Mouse (Mus musculus): ENCODE data around the gene Ndufv3. TPM values are rescaled to one million over a fixed set of nuclear protein-coding genes. Genes with fewer than 3 reads are reported as not detected.
A peak's percentile ranks its signal among the peaks of the same experiment; 100 is the strongest.

The Ndufv3 gene
- polyA plus RNA-seq, 2 experiments, result 103 to 277 TPM

DNA sequence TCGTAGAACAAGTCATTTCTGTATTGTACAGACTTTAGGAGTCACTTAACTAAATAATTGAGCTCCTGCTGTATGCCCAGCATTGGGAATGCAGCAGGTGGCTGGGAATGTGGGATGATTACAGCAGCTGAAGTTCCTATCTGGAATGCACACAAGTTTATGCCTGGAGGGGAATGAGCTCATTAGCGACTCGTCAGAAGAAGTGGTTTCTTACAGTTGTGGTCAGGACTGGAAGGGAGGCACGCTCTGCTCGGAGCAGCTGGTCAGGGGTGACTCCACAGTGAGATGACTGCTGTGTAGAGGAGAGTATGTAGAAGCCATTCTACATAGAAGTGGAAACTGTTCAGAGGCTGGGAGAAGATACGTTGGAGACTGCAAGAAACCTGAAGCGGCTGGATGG, 54.7 kb downstream of the Ndufv3 start:
- Histone ChIP-seq H3K27ac (replicated peaks; ENCODE audit: low read depth, low read length) (no peak overlapping the region), H3K4me2 (replicated peaks; ENCODE audit: low read depth, low read length, severe bottlenecking) (no peak overlapping the region), H3K4me1 (ENCODE audit: control insufficient read depth, insufficient read depth, low read length) (no peaks in the 10 kb centered on the region), H3K27me3 (ENCODE audit: control insufficient read depth, insufficient read depth, low read length) (no peaks in the 10 kb centered on the region), H3K9me3 (ENCODE audit: control insufficient read depth, low read length) (no peaks in the 10 kb centered on the region), H3K36me3 (ENCODE audit: control insufficient read depth, insufficient read depth, low read length) (no peaks in the 10 kb centered on the region), H3K9ac (ENCODE audit: low read depth, low read length, severe bottlenecking) (no peak overlapping the region), H3K4me3 (replicated peaks; ENCODE audit: low read length) (no peak overlapping the region)
- DNase-seq (ENCODE audit: low spot score) (peak; percentile 21), ATAC-seq (ENCODE audit: low FRiP score, low read depth) (peak; percentile 47; the same call in 1 of the 2 replicates)
- WGBS, result 55% methylated on average over 7 of the region's 7 CpGs
- no peak for TF ChIP-seq POLR2A (IDR thresholded peaks at IDR 0.05; ENCODE audit: borderline replicate concordance, extremely low read depth, insufficient read depth, insufficient read length)

- Histone ChIP-seq H3K4me3 (replicated peaks; ENCODE audit: low read length) (no peak overlapping the region), H3K4me1 (ENCODE audit: control insufficient read depth, insufficient read depth, low read length) (peaks cover 7% of the 10 kb centered on the region; the same call in 1 of the 2 replicates), H3K9me3 (ENCODE audit: control insufficient read depth, low read length) (no peaks in the 10 kb centered on the region), H3K9ac (ENCODE audit: low read depth, low read length, severe bottlenecking) (no peak overlapping the region), H3K4me2 (replicated peaks; ENCODE audit: low read depth, low read length, severe bottlenecking) (no peak overlapping the region), H3K27me3 (ENCODE audit: control insufficient read depth, insufficient read depth, low read length) (no peaks in the 10 kb centered on the region), H3K36me3 (ENCODE audit: control insufficient read depth, insufficient read depth, low read length) (no peaks in the 10 kb centered on the region), H3K27ac (replicated peaks; ENCODE audit: low read depth, low read length) (no peak overlapping the region)
- no peak for DNase-seq (ENCODE audit: low spot score)
- WGBS, result 82% methylated on average over 10 of the region's 10 CpGs
- no peak for TF ChIP-seq POLR2A (IDR thresholded peaks at IDR 0.05; ENCODE audit: borderline replicate concordance, extremely low read depth, insufficient read depth, insufficient read length)
- ATAC-seq (ENCODE audit: low FRiP score, low read depth), result no peak
Measured at GRCm38 (mm10) chr17:31576394-31577175, 56.7 kb downstream of the Ndufv3 start.

DNA sequence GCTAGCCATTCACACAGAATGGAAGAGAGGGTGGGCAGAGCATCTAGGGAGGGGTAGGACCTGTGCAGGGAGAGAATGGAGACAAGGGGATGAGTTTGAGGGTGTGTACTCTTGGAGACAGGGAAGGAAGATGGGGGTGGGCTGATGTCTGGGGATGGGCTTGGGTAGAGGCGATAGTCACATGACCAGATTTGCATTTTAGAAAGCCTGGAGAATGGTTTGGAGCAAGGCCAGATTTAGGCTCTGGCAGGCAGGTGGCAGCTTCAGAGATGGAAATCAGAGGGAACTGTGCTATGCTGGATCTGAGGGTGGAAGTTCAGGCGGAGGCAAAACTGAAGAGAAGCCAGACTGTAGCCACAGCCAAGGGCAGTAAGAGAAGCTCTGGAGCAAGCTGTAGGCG, 60.4 kb downstream of the Ndufv3 start:
- Histone ChIP-seq H3K27ac (replicated peaks; ENCODE audit: low read depth, low read length) (no peak overlapping the region), H3K4me1 (ENCODE audit: control insufficient read depth, insufficient read depth, low read length) (peaks cover 13% of the 10 kb centered on the region; the same call in 1 of the 2 replicates), H3K4me2 (replicated peaks; ENCODE audit: low read depth, low read length, severe bottlenecking) (no peak overlapping the region), H3K4me3 (replicated peaks; ENCODE audit: low read length) (no peak overlapping the region), H3K27me3 (ENCODE audit: control insufficient read depth, insufficient read depth, low read length) (no peaks in the 10 kb centered on the region), H3K9ac (ENCODE audit: low read depth, low read length, severe bottlenecking) (no peak overlapping the region), H3K9me3 (ENCODE audit: control insufficient read depth, low read length) (no peaks in the 10 kb centered on the region), H3K36me3 (ENCODE audit: control insufficient read depth, insufficient read depth, low read length) (peaks cover 7% of the 10 kb centered on the region)
- WGBS, result 56% methylated on average over 3 of the region's 3 CpGs
- TF ChIP-seq POLR2A (IDR thresholded peaks at IDR 0.05; ENCODE audit: borderline replicate concordance, extremely low read depth, insufficient read depth, insufficient read length), result no peak
- DNase-seq (ENCODE audit: low spot score) (no peak), ATAC-seq (ENCODE audit: low FRiP score, low read depth) (no peak)

Small RNA genes lying within 50 kb of the gene (microRNA-seq; reads per million reads assigned to microRNA genes)
- not detected for gene Gm24970

Other genes with a start within 250 kb of the Ndufv3 start
- 0.13 and 0.33 TPM in 2 replicates for gene Rsph1, start 242.7 kb upstream of the Ndufv3 start, polyA plus RNA-seq (2012; rRNA removed)
- gene Rsph1, start 242.7 kb upstream of the Ndufv3 start, polyA plus RNA-seq (2014; fragmentation: Nextera tagmentation; extraction: Ambion mirVana), result 0.18 and 0.51 TPM in 2 replicates
- gene Slc37a1, start 233.3 kb upstream of the Ndufv3 start, polyA plus RNA-seq (2012; rRNA removed), result 1.8 and 2.4 TPM in 2 replicates
- 1.5 and 1.6 TPM in 2 replicates for gene Slc37a1, start 233.3 kb upstream of the Ndufv3 start, polyA plus RNA-seq (2014; fragmentation: Nextera tagmentation; extraction: Ambion mirVana)
- 47.3 and 77.7 TPM in 2 replicates for gene Pde9a, start 133.9 kb upstream of the Ndufv3 start, polyA plus RNA-seq (2012; rRNA removed)
- gene Pde9a, start 133.9 kb upstream of the Ndufv3 start, polyA plus RNA-seq (2014; fragmentation: Nextera tagmentation; extraction: Ambion mirVana), result 27.2 and 33.5 TPM in 2 replicates
- gene Wdr4, start 135 bp upstream of the Ndufv3 start, polyA plus RNA-seq (2012; rRNA removed), result 45.0 and 52.6 TPM in 2 replicates
- 29.6 and 31.5 TPM in 2 replicates for gene Wdr4, start 135 bp upstream of the Ndufv3 start, polyA plus RNA-seq (2014; fragmentation: Nextera tagmentation; extraction: Ambion mirVana)
- 30.1 and 34.6 TPM in 2 replicates for gene Pknox1, start 44.6 kb downstream of the Ndufv3 start, polyA plus RNA-seq (2012; rRNA removed)
- gene Pknox1, start 44.6 kb downstream of the Ndufv3 start, polyA plus RNA-seq (2014; fragmentation: Nextera tagmentation; extraction: Ambion mirVana), result 35.8 and 39.4 TPM in 2 replicates
- gene Cbs, start 117.1 kb downstream of the Ndufv3 start, polyA plus RNA-seq (2012; rRNA removed), result 4.7 and 4.8 TPM in 2 replicates
- 3.9 and 4.6 TPM in 2 replicates for gene Cbs, start 117.1 kb downstream of the Ndufv3 start, polyA plus RNA-seq (2014; fragmentation: Nextera tagmentation; extraction: Ambion mirVana)
- gene U2af1, start 138.8 kb downstream of the Ndufv3 start, polyA plus RNA-seq (2012; rRNA removed), result 248 and 345 TPM in 2 replicates
- 151 and 167 TPM in 2 replicates for gene U2af1, start 138.8 kb downstream of the Ndufv3 start, polyA plus RNA-seq (2014; fragmentation: Nextera tagmentation; extraction: Ambion mirVana)
- gene Cryaa, start 157.7 kb downstream of the Ndufv3 start, polyA plus RNA-seq (2012; rRNA removed), result 0.05 and 0.06 TPM in 2 replicates
- gene Cryaa, start 157.7 kb downstream of the Ndufv3 start, polyA plus RNA-seq (2014; fragmentation: Nextera tagmentation; extraction: Ambion mirVana), result 0.26 TPM in 1 of 2 replicates, not detected in the other